Mouse (Mus musculus): ENCODE data around the gene Ajm1. TPM values are rescaled to one million over a fixed set of nuclear protein-coding genes. Genes with fewer than 3 reads are reported as not detected.

Gene Ajm1
- polyA plus RNA-seq (2015; fragmentation: Nextera tagmentation; extraction: Ambion mirVana), result 0.15 and 0.21 TPM in 2 replicates

DNA sequence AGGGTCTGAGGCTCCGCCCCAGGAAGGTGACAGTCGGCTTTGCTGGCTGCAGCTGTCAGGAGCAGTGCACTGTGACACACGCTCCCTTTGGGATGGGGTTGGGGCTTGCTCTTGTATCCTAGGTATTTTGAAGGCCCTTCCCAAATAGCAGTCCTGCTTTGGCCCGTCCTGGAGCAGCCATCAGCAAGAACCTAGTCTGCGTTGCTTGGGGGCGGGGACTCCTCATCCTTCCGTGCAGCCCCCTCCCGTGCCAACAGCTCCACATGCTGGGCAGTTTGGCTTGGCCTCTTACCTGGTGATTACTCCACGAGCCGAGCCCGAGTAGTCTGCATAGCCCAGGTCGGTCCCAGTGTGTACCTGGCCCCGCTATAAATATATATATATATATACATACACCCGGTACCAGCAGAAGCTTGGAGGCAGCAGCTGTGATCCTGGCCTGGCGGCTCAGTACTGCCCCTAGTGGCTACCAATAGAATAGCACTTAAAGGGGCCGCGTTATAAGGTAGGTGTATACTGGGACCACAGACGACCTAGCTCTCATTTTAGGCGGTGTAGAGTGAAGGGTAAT lies at the start of gene Ajm1:
Gene Ajm1, minus strand, starts transcription at position 464 of the 571 bp plus-strand sequence.
- Histone ChIP-seq H3K4me2 (peak within 1 kb of the TSS; percentile 70), H3K27me3 (peaks cover 50% of the 10 kb centered on the region), H3K4me1 (peaks cover 60% of the 10 kb centered on the region), H3K36me3 (peaks cover 34% of the 10 kb centered on the region), H3K9ac (no peak within 1 kb of the TSS), H3K9me3 (replicated peaks) (no peaks in the 10 kb centered on the region), H3K4me3 (replicated peaks) (peak within 1 kb of the TSS; percentile 39), H3K27ac (no peak within 1 kb of the TSS)
- peak; percentile 47 for ATAC-seq (replicated peaks; ENCODE audit: low FRiP score)
- WGBS, result 5% methylated on average over 19 of the region's 19 CpGs

GRCm38 (mm10) chr2:25628738-25629137 lies 47.2 kb upstream of the Ajm1 start:
- no peak overlapping the region for H3K9ac ChIP-seq
- no peak overlapping the region for H3K27ac ChIP-seq
- no peak overlapping the region for H3K4me2 ChIP-seq
- no peak for ATAC-seq (replicated peaks; ENCODE audit: low FRiP score)
- no peaks in the 10 kb centered on the region for H3K9me3 ChIP-seq (replicated peaks)
- no peaks in the 10 kb centered on the region for H3K27me3 ChIP-seq
- H3K4me1 ChIP-seq, result no peaks in the 10 kb centered on the region
- H3K36me3 ChIP-seq, result no peaks in the 10 kb centered on the region
- WGBS, result 27% methylated on average over 4 of the region's 4 CpGs
- H3K4me3 ChIP-seq (replicated peaks), result no peak overlapping the region

GRCm38 (mm10) chr2:25627811-25628210 lies 46.3 kb upstream of the Ajm1 start, which contains the start of gene Fcna:
Fcna (minus strand) TSS chr2:25628030.
- no peak within 1 kb of the TSS for H3K4me3 ChIP-seq (replicated peaks)
- no peak within 1 kb of the TSS for H3K4me2 ChIP-seq
- no peaks in the 10 kb centered on the region for H3K27me3 ChIP-seq
- H3K9ac ChIP-seq, result no peak within 1 kb of the TSS
- no peak within 1 kb of the TSS for H3K27ac ChIP-seq
- no peaks in the 10 kb centered on the region for H3K9me3 ChIP-seq (replicated peaks)
- no peak for ATAC-seq (replicated peaks; ENCODE audit: low FRiP score)
- WGBS, result 71% methylated on average over 6 of the region's 6 CpGs
- no peaks in the 10 kb centered on the region for H3K36me3 ChIP-seq
- H3K4me1 ChIP-seq, result no peaks in the 10 kb centered on the region

DNA sequence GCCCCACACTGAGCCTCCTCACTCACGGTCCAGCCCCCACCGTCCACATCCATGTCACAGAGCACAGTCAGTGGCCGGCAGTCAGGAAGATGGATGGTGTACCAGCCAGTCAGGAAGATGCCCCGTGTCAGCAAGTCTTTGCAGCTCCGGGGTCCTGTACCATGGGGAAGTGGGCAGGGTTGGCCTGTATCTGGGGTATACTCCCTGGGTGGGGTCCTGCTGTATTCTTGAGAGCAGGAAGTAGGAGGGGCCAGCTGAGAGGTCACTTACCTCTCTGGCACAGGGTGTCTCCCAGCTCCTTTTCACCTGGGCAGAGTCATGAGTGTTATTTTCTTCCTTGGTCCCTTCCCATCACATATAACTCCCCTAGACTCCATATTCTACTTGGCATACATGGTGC lies 44.4 kb upstream of the Ajm1 start:
- ATAC-seq (replicated peaks; ENCODE audit: low FRiP score), result no peak
- Histone ChIP-seq H3K27me3 (no peaks in the 10 kb centered on the region), H3K27ac (no peak overlapping the region)

DNA sequence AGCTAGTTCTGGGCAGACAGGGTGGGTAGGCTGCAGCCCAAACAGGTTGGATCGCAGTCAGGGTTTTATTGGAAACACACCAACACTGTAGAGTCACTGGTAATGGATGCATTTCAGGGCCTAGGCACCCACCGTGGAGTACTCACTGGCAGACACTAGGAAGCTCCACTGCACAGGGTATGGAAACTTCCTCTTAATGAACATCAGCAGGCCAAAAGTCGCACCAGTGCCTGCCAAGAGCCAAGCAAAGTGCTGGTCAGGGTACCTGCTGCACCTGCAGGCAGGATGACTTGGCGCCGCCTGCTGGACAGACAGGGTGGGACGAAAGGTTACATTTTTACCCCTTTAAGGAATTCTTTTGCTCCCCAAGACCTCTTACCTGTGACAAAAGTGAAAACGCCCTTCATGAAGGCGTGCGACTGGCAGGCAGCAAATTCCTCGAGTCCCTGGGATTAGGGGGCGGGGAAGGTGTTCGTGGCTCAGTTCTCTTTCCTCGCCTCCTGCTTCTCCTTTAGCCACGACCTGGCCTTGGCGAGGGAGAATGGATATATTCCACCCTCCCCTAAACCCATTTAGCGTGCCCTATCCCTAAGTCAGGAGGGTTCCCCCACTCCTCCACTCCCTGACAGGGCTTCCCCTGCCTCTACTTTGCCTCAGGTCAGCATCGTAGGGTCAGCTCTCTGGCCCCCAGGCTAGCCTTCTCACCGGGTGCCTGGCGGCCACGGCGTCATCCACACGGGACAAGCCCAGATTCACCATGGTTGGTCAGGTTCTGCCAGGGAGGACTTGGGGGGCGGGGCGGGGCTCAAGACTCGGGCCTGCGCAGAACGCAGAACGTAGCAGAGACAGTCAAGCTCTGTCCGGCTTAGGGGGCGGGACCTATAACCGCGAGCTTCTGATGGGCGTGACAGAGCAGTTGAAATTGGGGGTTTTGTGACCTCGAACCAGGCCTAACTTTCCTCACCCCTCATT lies 40.0 kb upstream of the Ajm1 start, which contains the start of gene Tmem141:
Gene Tmem141, minus strand, starts transcription at position 777 of the 972 bp plus-strand sequence.
- H3K4me2 ChIP-seq, result peak within 1 kb of the TSS; percentile 93
- 7% methylated on average over 34 of the region's 34 CpGs for WGBS
- H3K36me3 ChIP-seq, result no peaks in the 10 kb centered on the region
- ATAC-seq (replicated peaks; ENCODE audit: low FRiP score), result peak; percentile 93
- peak within 1 kb of the TSS; percentile 52 for H3K9ac ChIP-seq
- peak within 1 kb of the TSS; percentile 56 for H3K4me3 ChIP-seq (replicated peaks)
- peaks cover 15% of the 10 kb centered on the region for H3K27me3 ChIP-seq
- no peaks in the 10 kb centered on the region for H3K9me3 ChIP-seq (replicated peaks)
- H3K4me1 ChIP-seq, result peaks cover 17% of the 10 kb centered on the region
- peak within 1 kb of the TSS; percentile 84 for H3K27ac ChIP-seq

More for the DNA sequence above, 44.4 kb upstream of the Ajm1 start:
- Histone ChIP-seq H3K9ac (no peak overlapping the region), H3K9me3 (replicated peaks) (no peaks in the 10 kb centered on the region), H3K4me3 (replicated peaks) (no peak overlapping the region), H3K36me3 (no peaks in the 10 kb centered on the region), H3K4me1 (peaks cover 11% of the 10 kb centered on the region; the same call in 1 of the 2 replicates), H3K4me2 (no peak overlapping the region)
- WGBS, result 41% methylated on average over 5 of the region's 5 CpGs

DNA sequence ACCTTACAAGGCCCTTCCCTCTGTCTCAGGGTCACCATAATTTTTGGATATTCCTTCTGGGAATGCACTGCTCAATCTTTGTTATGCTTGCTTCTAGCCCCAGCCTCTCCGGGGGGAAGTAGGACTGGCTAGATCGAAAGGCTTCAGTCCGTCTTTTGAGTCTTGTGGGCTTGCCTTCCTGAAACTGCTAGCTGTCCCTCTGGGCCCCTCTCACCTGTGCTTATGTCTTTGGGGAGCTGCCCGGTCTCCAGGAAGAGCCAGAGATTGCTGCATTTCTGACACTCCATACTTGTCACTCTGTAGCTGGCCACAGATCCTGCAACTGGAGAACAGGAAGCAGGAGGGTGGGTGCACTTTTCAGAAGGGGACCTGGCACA lies 39.3 kb upstream of the Ajm1 start:
- H3K27me3 ChIP-seq, result peaks cover 22% of the 10 kb centered on the region
- H3K36me3 ChIP-seq, result no peaks in the 10 kb centered on the region
- H3K4me2 ChIP-seq, result peak overlapping the region; percentile 93
- WGBS, result 84% methylated on average over 4 of the region's 4 CpGs
- H3K9me3 ChIP-seq (replicated peaks), result no peaks in the 10 kb centered on the region
- peak overlapping the region; percentile 84; the same call in 1 of the 2 replicates for H3K27ac ChIP-seq
- ATAC-seq (replicated peaks; ENCODE audit: low FRiP score), result no peak
- peaks cover 24% of the 10 kb centered on the region for H3K4me1 ChIP-seq
- no peak overlapping the region for H3K9ac ChIP-seq
- no peak overlapping the region for H3K4me3 ChIP-seq (replicated peaks)

DNA sequence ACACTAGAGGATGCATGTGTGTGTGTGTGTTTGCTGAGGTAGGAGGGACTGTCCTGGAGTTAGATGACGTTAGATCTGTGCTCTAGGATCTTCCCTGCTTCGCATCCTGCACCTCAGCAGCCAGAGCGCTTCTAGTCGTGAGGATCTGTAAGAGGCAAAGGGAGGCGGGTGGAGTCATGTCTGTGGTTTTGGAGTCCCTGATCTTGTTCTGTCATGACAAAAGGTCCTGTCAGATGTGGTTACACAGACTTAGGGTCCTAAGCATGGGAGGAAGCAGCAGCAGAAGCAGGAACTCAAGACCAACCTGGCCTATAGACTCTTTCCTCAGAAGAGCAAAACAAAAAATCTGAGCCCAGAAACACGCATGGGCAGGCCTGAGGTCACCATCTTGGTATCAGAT lies 38.8 kb upstream of the Ajm1 start:
- H3K4me1 ChIP-seq, result peaks cover 26% of the 10 kb centered on the region
- 60% methylated on average over 6 of the region's 6 CpGs for WGBS
- no peaks in the 10 kb centered on the region for H3K36me3 ChIP-seq
- H3K4me2 ChIP-seq, result peak overlapping the region; percentile 93
- peaks cover 26% of the 10 kb centered on the region for H3K27me3 ChIP-seq
- H3K9ac ChIP-seq, result no peak overlapping the region
- ATAC-seq (replicated peaks; ENCODE audit: low FRiP score), result no peak
- H3K4me3 ChIP-seq (replicated peaks), result no peak overlapping the region
- H3K27ac ChIP-seq, result no peak overlapping the region
- H3K9me3 ChIP-seq (replicated peaks), result no peaks in the 10 kb centered on the region

- Histone ChIP-seq H3K9me3 (replicated peaks) (no peaks in the 10 kb centered on the region), H3K4me1 (peaks cover 26% of the 10 kb centered on the region), H3K36me3 (no peaks in the 10 kb centered on the region), H3K4me2 (peak within 1 kb of the TSS; percentile 52), H3K27ac (no peak within 1 kb of the TSS), H3K27me3 (peaks cover 37% of the 10 kb centered on the region), H3K4me3 (replicated peaks) (no peak within 1 kb of the TSS), H3K9ac (0 out of 2 replicates have a peak within 1 kb of the TSS, but pooled peaks have one; percentile 4)
- WGBS, result 71% methylated on average over 3 of the region's 3 CpGs
- no peak for ATAC-seq (replicated peaks; ENCODE audit: low FRiP score)
Observed at GRCm38 (mm10) chr2:25617578-25617977, 36.0 kb upstream of the Ajm1 start, which contains the start of gene Ccdc183. Ccdc183 (minus strand) TSS chr2:25617678.

DNA sequence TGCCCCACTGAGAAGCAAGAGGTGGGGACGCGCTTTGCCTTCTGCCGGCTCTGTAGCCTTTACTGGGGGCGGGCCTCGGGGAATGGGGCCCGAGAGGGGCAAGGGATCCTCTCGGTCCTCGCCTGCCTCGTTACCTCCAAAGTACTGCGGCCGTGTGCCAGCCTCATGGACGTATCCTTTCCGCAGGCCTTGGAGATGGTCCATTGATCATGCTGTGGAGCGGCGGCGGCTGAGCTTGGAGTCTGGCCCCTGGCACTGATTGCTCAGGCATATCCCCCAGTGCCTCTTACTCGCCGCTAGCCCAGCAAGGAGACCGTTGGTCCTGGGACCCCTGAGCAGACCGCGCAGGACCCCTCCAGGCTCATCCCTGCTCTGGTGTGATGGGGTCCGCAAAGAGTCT lies 34.8 kb upstream of the Ajm1 start:
- H3K4me2 ChIP-seq, result peak overlapping the region; percentile 52
- H3K36me3 ChIP-seq, result no peaks in the 10 kb centered on the region
- no peak overlapping the region for H3K27ac ChIP-seq
- WGBS, result 18% methylated on average over 22 of the region's 22 CpGs
- peaks cover 20% of the 10 kb centered on the region for H3K4me1 ChIP-seq
- ATAC-seq (replicated peaks; ENCODE audit: low FRiP score), result peak; percentile 27; the same call in 1 of the 2 replicates
- H3K27me3 ChIP-seq, result peaks cover 37% of the 10 kb centered on the region
- no peaks in the 10 kb centered on the region for H3K9me3 ChIP-seq (replicated peaks)
- 0 out of 2 replicates have a peak overlapping the region, but pooled peaks have one; percentile 4 for H3K9ac ChIP-seq
- peak overlapping the region; percentile 16 for H3K4me3 ChIP-seq (replicated peaks)

DNA sequence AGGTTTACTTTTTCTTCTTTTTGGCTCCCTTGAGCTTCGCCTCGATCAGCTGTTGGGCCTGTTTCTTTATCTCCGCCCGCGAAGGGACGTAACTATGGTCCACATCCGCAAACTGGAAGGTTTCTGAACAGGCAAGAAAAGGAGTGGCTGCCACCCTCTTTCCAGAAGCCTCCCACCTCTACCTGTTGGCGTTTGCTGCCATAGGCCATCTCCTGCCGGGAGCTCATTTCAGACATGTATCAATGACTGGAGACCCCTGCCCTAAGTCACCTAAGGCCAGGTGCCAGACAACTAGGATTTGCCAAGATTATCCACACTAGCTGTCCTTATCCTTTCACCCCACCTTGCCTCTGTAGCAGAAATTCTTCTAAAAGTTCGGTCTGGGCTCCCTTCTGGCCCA lies 27.1 kb upstream of the Ajm1 start:
- no peaks in the 10 kb centered on the region for H3K9me3 ChIP-seq (replicated peaks)
- WGBS, result 67% methylated on average over 10 of the region's 10 CpGs
- peaks cover 20% of the 10 kb centered on the region for H3K4me1 ChIP-seq
- H3K9ac ChIP-seq, result 0 out of 2 replicates have a peak overlapping the region, but pooled peaks have one; percentile 81
- no peaks in the 10 kb centered on the region for H3K27me3 ChIP-seq
- peak overlapping the region; percentile 58 for H3K4me2 ChIP-seq
- peak overlapping the region; percentile 92 for H3K27ac ChIP-seq
- H3K4me3 ChIP-seq (replicated peaks), result peak overlapping the region; percentile 79
- 0 out of 2 replicates have a peak, but pooled peaks have one; percentile 10 for ATAC-seq (replicated peaks; ENCODE audit: low FRiP score)
- H3K36me3 ChIP-seq, result peaks cover 6% of the 10 kb centered on the region

DNA sequence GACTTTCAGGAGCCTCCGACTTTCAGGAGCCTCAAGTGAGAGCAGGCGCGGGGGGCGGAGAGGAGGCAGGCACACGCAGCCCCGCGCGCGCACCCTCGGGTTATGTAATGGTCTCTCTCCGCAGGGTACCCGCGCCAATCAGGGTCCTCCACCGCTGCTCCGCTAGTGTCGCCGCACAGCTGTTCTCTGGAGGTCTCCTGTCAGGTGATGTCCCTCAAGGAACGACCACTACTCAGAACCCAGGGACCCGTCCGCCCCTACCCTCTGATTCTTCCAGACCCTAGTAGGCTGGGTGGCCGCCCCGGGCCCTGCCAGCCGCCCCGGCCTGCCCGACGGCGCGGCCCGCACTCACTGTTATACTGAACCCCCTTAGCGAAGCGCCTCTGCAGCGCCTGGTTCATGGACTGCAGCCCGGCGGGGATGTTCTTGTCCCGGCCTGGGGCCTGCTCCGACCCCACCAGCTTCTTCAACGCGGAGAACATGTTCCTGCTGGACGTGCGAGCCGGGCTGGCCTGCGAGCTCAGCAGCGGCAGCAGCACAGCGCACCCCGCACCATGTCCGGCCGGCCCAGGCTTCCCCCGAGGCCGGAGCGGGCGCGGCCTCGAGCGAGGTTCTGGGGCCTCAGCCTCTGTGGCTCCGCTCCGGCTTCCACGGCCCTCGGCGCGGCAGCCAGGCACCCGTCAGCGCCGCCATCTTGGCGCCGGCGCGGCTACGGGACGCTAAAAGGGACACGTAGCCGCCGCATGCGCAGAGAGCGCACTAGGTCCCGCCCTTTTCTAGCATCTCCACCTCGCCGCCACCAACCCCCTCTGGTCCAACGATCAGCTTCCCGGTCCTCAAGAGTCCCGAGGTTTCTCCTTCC lies 26.4 kb upstream of the Ajm1 start, which contains the start of gene Rabl6:
Gene Rabl6, minus strand, starts transcription at position 761 of the 862 bp plus-strand sequence.
- H3K9me3 ChIP-seq (replicated peaks), result no peaks in the 10 kb centered on the region
- peaks cover 12% of the 10 kb centered on the region for H3K36me3 ChIP-seq
- H3K4me2 ChIP-seq, result peak within 1 kb of the TSS; percentile 58
- H3K27ac ChIP-seq, result peak within 1 kb of the TSS; percentile 92
- under 1% methylated on average over 80 of the region's 80 CpGs for WGBS
- ATAC-seq (replicated peaks; ENCODE audit: low FRiP score), result peak; percentile 92
- no peaks in the 10 kb centered on the region for H3K27me3 ChIP-seq
- peak within 1 kb of the TSS; percentile 79 for H3K4me3 ChIP-seq (replicated peaks)
- H3K4me1 ChIP-seq, result peaks cover 20% of the 10 kb centered on the region
- peak within 1 kb of the TSS; percentile 81 for H3K9ac ChIP-seq

Data from kidney, embryonic 15.5 days (tissue).